Mouse (Mus musculus): Measurements from ENCODE around the gene Stk11ip. TPM values are rescaled to one million over a fixed set of nuclear protein-coding genes. Genes with fewer than 3 reads are reported as not detected.

Stk11ip gene
- polyA plus RNA-seq, 1 experiment from 2014 or later: 20.1 TPM

DNA sequence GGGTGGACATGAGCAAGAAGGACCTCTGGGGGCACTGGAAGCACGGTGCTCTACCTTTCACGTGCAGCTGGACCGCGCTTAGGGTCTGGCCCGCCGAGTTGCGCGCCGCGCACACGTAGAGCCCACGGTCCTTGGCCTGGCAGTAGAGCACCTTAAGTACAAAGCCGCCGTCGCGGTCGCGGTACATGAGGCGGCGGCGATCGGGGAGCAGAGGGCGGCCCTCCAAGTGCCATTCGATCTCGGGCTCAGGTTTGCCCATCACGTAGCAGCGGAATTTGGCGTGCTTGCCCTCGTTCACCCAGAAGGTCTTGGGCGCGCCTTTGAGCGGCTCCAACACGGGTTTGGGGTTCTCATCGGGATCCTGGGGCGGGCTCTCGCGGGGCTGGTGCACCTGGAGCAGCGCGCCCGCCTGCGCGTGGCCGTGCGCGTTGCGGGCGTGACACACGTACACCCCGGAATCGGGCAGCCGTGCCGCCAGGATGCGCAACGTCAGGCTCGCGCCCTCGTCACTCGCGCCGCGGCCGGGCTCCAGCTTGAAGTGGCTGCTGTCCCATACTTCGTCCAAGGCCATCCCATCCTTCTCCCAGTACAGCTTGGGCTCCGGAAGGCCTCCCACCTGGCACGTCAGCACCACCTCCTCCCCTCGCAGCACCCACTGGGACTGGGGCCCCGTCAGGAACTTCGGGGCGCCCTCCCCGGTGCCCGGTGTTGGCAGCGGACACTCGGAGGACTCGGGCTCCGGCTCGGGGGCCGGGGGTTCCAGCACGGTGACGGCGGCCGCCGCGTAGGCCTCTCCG lies 16.0 kb upstream of the Stk11ip start:
- no peaks in the 10 kb centered on the region for H3K9me3 ChIP-seq
- H3K9ac ChIP-seq: peak overlapping the region; percentile 90
- peak overlapping the region; percentile 89 for H3K4me2 ChIP-seq
- H3K27me3 ChIP-seq: peaks cover 17% of the 10 kb centered on the region; the same call in 1 of the 2 replicates
- peaks cover 18% of the 10 kb centered on the region for H3K36me3 ChIP-seq
- under 1% methylated on average over 84 of the region's 84 CpGs for WGBS
- H3K4me3 ChIP-seq: peak overlapping the region; percentile 65
- H3K4me1 ChIP-seq (replicated peaks): peaks cover 35% of the 10 kb centered on the region
- peak; percentile 86 for ATAC-seq (ENCODE audit: low FRiP score, low read depth)
- peak overlapping the region; percentile 94 for H3K27ac ChIP-seq (replicated peaks)

DNA sequence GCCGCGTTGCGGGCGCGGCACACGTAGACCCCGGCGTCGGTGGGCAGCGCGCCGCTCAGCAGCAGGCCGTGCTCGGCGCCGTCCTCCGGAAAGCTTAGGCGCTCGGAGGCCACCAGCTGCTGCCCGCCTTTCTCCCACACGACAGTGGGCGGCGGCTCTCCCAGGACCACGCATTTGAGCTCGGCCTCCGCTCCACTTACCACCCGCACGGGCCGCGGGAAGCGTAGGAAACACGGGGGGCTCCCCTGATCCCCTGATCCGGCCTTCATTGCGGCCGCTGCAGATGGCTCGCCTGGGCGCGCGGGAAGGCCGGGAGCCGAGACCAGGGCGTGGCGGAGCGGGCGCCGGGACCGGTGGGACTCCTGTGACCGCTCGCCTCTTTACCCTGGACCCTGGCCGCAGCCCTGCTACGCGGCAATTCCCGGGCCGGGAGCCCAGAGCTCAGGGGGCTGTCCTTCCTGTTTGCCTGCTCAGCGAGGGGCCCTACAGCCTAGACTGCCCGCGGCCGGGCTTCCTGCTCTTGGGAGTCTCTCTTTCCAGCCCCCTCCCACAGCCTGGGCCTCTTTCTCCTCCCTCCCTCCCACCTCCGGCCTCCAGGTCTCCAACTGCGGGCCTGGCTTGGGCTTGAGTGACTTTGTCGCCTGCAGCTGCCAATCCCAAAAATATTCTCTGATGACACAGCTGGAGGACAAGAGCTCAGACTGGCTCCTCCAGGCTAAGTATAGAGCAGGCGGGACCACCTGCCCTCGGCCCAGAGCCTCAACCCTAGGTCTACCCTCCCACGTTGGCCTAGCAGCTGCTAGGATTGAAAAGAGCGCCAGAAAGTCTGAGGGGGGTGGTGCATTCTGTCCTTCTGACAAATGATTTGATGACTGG lies 15.1 kb upstream of the Stk11ip start, which contains the start of gene Obsl1:
TSS of gene Obsl1 (minus strand) at position 497 of the 876 bp plus-strand sequence.
- H3K4me2 ChIP-seq: peak within 1 kb of the TSS; percentile 89
- H3K9ac ChIP-seq: peak within 1 kb of the TSS; percentile 90
- no peaks in the 10 kb centered on the region for H3K9me3 ChIP-seq
- peaks cover 9% of the 10 kb centered on the region for H3K36me3 ChIP-seq
- peak within 1 kb of the TSS; percentile 94 for H3K27ac ChIP-seq (replicated peaks)
- H3K27me3 ChIP-seq: peaks cover 17% of the 10 kb centered on the region; the same call in 1 of the 2 replicates
- H3K4me1 ChIP-seq (replicated peaks): peaks cover 35% of the 10 kb centered on the region
- H3K4me3 ChIP-seq: peak within 1 kb of the TSS; percentile 65
- ATAC-seq (ENCODE audit: low FRiP score, low read depth): peak; percentile 79
- under 1% methylated on average over 53 of the region's 65 CpGs for WGBS

DNA sequence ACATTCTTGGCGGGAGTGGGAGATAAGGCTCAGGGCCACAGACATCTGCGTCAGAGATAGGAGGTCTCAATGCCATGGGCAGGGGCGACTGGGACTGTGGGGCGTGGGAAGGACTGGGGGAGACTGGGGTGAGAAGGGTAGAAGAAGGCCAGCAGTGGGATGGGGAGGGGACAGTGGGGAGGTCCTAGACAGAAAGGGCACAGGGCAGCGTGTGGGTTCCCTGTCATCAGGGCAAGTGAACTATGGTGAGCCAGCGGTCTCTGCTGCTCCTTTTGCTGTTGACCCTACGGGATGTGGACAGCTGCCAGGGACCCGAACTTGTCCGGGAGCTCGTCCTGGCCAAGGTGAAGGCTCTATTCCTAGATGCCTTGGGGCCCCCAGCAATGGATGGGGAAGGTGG lies 14.3 kb upstream of the Stk11ip start, which contains the start of gene Inha:
TSS of gene Inha (plus strand) at position 72 of the 400 bp plus-strand sequence.
- Histone ChIP-seq H3K4me1 (replicated peaks) (peaks cover 35% of the 10 kb centered on the region), H3K27ac (replicated peaks) (peak within 1 kb of the TSS; percentile 94), H3K27me3 (peaks cover 17% of the 10 kb centered on the region; the same call in 1 of the 2 replicates), H3K36me3 (0 out of 2 replicates have a peak, but pooled peaks cover 1% of the 10 kb centered on the region), H3K4me2 (peak within 1 kb of the TSS; percentile 89), H3K9me3 (no peaks in the 10 kb centered on the region), H3K4me3 (peak within 1 kb of the TSS; percentile 65), H3K9ac (peak within 1 kb of the TSS; percentile 90)
- 72% methylated on average over 10 of the region's 10 CpGs for WGBS
- ATAC-seq (ENCODE audit: low FRiP score, low read depth): no peak

DNA sequence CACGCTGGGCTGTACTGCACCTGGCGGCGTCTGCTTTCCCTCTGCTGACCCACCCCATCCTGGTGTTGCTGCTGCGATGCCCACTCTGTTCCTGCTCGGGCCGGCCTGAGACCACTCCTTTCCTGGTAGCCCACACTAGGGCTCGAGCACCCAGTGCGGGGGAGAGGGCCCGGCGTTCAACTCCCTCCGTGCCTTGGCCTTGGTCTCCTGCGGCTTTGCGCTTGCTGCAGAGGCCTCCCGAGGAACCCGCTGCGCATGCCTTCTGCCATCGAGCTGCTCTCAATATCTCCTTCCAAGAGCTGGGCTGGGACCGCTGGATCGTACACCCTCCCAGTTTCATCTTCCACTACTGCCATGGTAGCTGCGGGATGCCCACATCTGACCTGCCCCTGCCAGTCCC lies 11.7 kb upstream of the Stk11ip start:
- no peaks in the 10 kb centered on the region for H3K36me3 ChIP-seq
- H3K4me2 ChIP-seq: no peak overlapping the region
- H3K27me3 ChIP-seq: peaks cover 8% of the 10 kb centered on the region; the same call in 1 of the 2 replicates
- H3K9ac ChIP-seq: no peak overlapping the region
- WGBS: 47% methylated on average over 20 of the region's 20 CpGs
- H3K9me3 ChIP-seq: no peaks in the 10 kb centered on the region
- peaks cover 23% of the 10 kb centered on the region for H3K4me1 ChIP-seq (replicated peaks)
- no peak overlapping the region for H3K4me3 ChIP-seq
- no peak for ATAC-seq (ENCODE audit: low FRiP score, low read depth)
- H3K27ac ChIP-seq (replicated peaks): no peak overlapping the region

DNA sequence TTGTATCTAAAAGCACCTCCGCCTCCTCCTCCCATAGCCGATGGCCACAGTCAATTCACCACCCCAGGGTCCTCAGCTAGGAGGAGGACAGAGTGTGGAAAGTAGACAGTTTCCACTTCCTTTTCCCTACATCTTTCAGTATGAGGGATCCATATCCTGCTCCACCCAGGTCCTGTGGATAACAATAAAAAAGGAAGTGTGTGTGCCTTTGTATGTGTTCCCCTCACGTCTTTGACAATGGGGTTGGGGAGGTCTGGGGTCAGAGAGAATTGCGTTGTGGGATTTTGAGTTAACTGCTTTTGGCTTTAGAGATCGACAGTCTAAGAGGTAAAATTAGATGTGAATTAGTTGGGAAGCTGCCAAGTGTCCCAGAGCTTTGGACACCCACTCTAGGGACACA lies 11.2 kb upstream of the Stk11ip start:
- Histone ChIP-seq H3K4me3 (no peak overlapping the region), H3K9me3 (no peaks in the 10 kb centered on the region), H3K4me2 (no peak overlapping the region), H3K27me3 (peaks cover 8% of the 10 kb centered on the region; the same call in 1 of the 2 replicates), H3K9ac (no peak overlapping the region), H3K36me3 (no peaks in the 10 kb centered on the region), H3K27ac (replicated peaks) (no peak overlapping the region), H3K4me1 (replicated peaks) (peaks cover 17% of the 10 kb centered on the region)
- no peak for ATAC-seq (ENCODE audit: low FRiP score, low read depth)
- WGBS: 71% methylated on average over 5 of the region's 5 CpGs

DNA sequence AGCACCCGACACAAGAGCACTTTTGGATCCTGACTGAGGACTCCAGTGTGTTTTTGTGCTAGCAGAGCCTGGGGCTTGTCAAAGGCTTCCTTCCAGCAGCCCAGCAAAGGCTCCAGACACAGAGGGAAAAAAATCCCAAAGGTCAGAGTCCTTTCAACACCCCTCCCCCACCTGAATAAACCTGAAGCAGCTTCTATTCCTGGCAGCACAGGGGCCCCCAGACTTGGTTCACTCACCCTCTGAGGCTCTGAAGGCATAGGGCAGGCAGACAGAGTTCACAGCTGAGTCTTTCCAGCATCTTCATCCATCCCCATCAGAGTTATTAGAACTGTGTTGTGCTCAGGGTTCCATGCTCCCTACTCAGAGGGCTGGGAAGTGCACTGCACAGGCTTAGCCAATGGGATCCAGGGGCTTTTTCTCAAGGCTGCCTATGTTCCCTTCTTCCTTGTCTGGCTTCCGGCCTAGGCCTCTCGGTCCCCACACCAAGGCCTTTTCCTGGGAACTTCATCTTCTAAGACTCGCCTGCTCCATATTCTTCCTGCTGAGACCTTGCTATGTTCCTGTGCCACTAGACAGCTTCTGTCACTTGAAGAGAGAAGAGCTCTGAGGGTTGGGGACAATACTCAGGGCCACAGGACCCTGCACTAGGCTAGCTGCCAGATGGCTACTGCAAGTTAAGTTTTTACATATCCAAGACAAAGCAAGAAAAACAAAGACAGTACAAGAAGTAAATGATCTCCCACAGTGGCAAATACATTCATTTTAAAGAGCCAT lies 9.7 kb upstream of the Stk11ip start:
- Histone ChIP-seq H3K27me3 (peaks cover 8% of the 10 kb centered on the region; the same call in 1 of the 2 replicates), H3K9me3 (no peaks in the 10 kb centered on the region), H3K4me3 (no peak overlapping the region), H3K4me2 (no peak overlapping the region), H3K4me1 (replicated peaks) (peaks cover 11% of the 10 kb centered on the region), H3K27ac (replicated peaks) (no peak overlapping the region), H3K9ac (no peak overlapping the region), H3K36me3 (no peaks in the 10 kb centered on the region)
- WGBS: 65% methylated on average over 4 of the region's 4 CpGs
- ATAC-seq (ENCODE audit: low FRiP score, low read depth): no peak

DNA sequence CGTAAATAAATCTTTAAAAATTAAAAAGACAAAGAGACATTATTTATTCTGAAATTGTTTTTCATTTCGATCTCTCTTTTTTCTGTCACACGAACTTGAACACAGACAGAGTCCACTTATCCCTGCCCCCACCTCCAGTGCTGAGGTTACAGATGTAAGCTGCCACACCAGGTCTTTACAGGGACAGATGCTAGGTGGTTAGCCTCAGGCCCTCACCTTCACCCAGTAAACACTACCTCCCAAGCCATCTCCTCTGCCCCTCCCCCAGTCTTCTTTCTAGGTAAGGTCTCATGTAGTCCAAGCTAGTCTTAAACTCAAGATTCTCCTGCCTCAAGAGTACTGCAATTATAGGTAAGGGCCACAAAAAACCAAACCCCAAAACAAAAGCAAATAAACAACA lies 8.8 kb upstream of the Stk11ip start:
- no peak overlapping the region for H3K27ac ChIP-seq (replicated peaks)
- 0 out of 2 replicates have a peak, but pooled peaks cover 3% of the 10 kb centered on the region for H3K27me3 ChIP-seq
- WGBS: 85% methylated on average over 3 of the region's 3 CpGs
- H3K4me3 ChIP-seq: no peak overlapping the region
- H3K9ac ChIP-seq: no peak overlapping the region
- no peaks in the 10 kb centered on the region for H3K36me3 ChIP-seq
- no peak for ATAC-seq (ENCODE audit: low FRiP score, low read depth)
- H3K4me1 ChIP-seq (replicated peaks): peaks cover 2% of the 10 kb centered on the region
- no peak overlapping the region for H3K4me2 ChIP-seq
- no peaks in the 10 kb centered on the region for H3K9me3 ChIP-seq

DNA sequence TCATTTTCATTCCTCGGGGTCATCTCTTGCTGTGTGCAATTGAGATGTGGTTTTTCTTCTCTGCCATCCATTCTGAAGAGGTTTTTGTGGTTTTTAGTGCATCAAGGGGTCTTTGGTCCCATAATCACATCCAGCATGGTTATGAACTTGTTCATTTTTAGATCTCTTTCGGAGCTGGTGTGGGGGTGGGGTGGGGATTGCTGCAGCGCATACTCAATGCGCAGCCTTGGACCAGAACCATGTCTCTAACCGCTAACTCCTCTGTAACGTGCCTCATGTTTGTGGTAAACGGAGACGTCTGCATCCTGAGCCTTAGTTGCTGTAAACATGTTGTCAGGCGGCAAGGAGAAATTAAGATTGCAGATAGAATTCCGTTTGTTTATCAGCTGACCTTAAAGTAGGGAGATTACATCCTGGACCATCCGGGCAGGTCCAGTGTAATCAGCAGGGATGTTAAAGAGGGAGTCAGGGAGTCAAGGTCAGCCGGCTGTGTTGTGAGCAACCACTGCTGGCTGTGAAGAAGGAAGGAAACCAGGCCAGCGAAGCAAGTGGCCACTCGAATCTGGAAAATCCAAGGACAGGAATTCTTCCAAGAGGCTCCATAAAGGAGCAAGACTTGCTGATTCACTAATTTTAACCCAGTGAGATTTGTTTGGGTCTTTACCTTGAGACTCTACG lies 4.5 kb upstream of the Stk11ip start:
- peaks cover 4% of the 10 kb centered on the region for H3K4me1 ChIP-seq (replicated peaks)
- no peak overlapping the region for H3K27ac ChIP-seq (replicated peaks)
- H3K9ac ChIP-seq: no peak overlapping the region
- no peaks in the 10 kb centered on the region for H3K36me3 ChIP-seq
- H3K4me2 ChIP-seq: no peak overlapping the region
- WGBS: 82% methylated on average over 15 of the region's 15 CpGs
- ATAC-seq (ENCODE audit: low FRiP score, low read depth): no peak
- H3K4me3 ChIP-seq: no peak overlapping the region
- no peaks in the 10 kb centered on the region for H3K27me3 ChIP-seq
- H3K9me3 ChIP-seq: no peaks in the 10 kb centered on the region

DNA sequence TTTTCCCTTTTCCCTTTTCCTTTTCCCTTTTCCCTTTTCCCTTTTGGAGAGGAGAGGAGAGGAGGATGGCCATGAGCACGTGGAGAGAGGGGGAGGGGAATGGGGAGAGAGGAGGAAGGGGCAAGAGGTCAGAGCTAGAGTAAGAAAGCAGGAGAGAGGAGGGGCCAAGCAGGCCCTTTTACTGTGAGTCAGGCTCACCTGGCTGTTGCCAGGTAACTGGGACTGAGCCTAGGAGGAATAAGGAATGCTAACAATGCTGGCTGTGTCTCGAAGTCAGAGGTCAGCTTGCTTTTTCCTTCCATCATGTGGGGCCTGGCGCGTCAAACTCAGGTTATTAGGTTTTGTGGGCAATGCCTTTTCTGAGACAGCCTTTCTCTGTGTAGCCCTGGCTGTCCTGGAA lies 3.3 kb upstream of the Stk11ip start:
- Histone ChIP-seq H3K27me3 (no peaks in the 10 kb centered on the region), H3K27ac (replicated peaks) (no peak overlapping the region), H3K9me3 (no peaks in the 10 kb centered on the region), H3K36me3 (no peaks in the 10 kb centered on the region), H3K4me2 (no peak overlapping the region), H3K4me3 (no peak overlapping the region), H3K9ac (no peak overlapping the region), H3K4me1 (replicated peaks) (peaks cover 15% of the 10 kb centered on the region)
- ATAC-seq (ENCODE audit: low FRiP score, low read depth): no peak
- 73% methylated on average over 3 of the region's 4 CpGs for WGBS

DNA sequence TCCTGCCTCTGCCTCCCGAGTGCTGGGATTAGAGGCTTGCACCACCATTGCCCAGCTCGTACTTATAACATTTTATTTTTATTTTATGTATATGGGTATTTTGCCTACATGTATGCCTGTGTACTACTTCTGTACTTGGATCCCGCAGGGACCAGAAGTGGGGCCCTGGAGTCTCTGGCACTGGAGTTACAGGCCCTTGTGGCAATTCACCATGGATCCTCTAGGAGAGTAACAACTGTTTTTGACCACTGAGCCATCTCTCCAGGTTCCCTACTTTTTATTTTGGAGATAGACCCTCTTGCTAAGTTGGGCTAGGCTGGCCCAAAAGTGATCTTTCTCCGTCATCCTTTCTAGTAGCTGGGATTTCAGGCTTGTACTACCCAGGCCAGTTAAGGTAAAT lies 2.9 kb upstream of the Stk11ip start:
- Histone ChIP-seq H3K4me1 (replicated peaks) (peaks cover 15% of the 10 kb centered on the region), H3K9me3 (no peaks in the 10 kb centered on the region), H3K9ac (no peak overlapping the region), H3K4me3 (no peak overlapping the region), H3K4me2 (no peak overlapping the region), H3K27me3 (no peaks in the 10 kb centered on the region), H3K27ac (replicated peaks) (no peak overlapping the region), H3K36me3 (no peaks in the 10 kb centered on the region)
- 94% methylated on average over 4 of the region's 4 CpGs for WGBS
- no peak for ATAC-seq (ENCODE audit: low FRiP score, low read depth)

DNA sequence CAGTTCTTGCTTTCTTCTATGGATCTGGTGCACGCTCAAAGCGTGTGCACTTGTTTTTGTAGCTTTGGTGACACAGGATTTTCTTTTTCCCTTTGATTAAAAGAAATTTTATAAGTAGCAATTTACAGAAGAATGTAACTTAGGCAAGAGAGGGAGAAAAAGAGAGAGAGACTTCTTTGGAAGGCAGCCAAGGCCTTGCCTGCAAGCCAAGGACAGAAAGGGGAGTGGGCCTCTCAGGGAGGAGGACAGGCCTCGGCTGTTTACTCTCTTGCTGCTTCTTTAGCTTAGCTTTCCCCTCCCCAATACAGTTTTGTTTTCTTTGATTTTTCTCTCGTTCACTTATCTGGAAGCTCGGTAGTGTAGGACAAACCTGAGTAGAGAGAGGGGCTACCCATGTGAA lies 1.8 kb upstream of the Stk11ip start:
- WGBS: 70% methylated on average over 5 of the region's 5 CpGs

More for the DNA sequence above, 1.8 kb upstream of the Stk11ip start:
- Histone ChIP-seq H3K9me3 (no peaks in the 10 kb centered on the region), H3K27ac (replicated peaks) (no peak overlapping the region), H3K4me3 (no peak overlapping the region), H3K4me1 (replicated peaks) (peaks cover 15% of the 10 kb centered on the region), H3K36me3 (no peaks in the 10 kb centered on the region), H3K27me3 (no peaks in the 10 kb centered on the region), H3K9ac (no peak overlapping the region), H3K4me2 (no peak overlapping the region)
- ATAC-seq (ENCODE audit: low FRiP score, low read depth): no peak
